Mouse (Mus musculus) 3134 (cell line): Measurements from ENCODE around the gene Ankib1.

Experiments
- DNase-seq: peaks from one replicate; pipeline ENCODE4 v3.0.0-alpha.2; 2011; ENCODE audit warnings: low spot score; ENCODE audit not compliant: insufficient read length; ENCODE audit errors: extremely low read depth

Gene Ankib1

DNA sequence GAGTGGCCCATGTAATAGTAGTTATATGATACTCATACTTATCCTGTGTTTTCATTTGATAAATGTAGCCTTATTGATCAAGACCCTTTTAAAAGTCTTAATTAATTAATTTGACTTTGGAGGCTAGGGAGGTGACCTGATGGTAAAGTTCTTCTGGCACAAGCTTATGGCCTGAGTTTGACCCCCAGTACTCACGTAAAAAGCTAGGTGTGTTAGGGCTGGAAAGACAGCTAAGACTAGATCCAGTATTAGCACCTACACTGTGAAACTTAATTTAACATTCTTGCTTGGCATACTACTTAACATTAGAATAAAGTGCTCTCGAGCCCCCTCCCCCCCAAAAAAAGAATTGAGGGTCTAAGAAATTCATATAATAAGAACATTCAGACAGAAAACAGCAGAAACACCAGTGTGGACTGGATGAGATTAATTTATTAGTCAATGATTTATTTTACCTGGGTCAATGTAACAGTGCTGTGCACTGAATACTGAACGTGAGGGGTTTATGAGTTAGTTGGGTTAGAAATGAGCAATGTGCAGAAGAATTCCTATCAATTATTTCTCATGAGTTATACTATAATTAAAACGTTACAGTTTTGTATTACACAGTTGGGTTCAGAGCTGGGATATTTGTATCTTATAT is 154.4 kb downstream of the Ankib1 start:
- no peak for DNase-seq

GRCm38 (mm10) chr5:3647708-3648121 is 155.0 kb downstream of the Ankib1 start:
- DNase-seq: peak; percentile 83

DNA sequence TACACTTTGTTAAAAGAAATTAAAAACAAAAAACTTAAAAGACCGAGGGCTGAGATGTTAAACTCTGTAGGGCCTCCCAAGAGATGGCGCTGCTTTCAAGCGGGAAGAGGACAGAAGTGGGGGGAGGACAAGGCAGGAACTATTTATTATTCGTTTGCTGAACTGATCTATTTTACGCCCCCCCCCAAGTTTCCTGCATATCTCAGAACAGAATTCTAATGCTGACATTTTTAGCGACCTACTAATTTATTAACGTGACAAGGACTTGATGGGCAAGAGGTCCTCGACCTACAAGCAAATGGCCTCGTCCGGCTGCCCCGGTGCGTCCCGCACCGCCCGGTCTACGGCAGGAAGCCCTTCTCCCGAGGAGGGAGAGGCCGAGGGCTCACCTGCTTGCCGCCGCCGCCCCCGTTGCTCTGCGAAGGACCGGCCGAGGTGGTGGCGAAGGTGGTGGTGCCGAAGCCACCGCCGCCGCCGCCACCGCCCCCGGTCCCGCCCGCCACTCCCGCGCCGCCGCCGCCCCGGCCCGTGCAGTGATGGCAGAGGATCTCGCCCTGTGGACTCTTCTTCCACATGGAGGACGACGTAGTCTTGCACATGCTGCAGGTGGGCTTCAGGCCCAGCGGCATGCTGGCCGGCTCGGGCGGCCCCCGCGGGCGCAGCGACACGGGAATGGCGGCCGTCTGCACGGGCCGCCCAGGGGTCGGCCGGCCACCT is 155.6 kb downstream of the Ankib1 start:
- peak; percentile 68 for DNase-seq

GRCm38 (mm10) chr5:3646539-3646938 is 156.2 kb downstream of the Ankib1 start:
- no peak for DNase-seq

GRCm38 (mm10) chr5:3645326-3645725 is 157.4 kb downstream of the Ankib1 start:
- DNase-seq: no peak

GRCm38 (mm10) chr5:3644621-3645020 is 158.1 kb downstream of the Ankib1 start:
- no peak for DNase-seq
